Mouse (Mus musculus): ENCODE results near the gene Smyd2. TPM values are rescaled to one million over a fixed set of nuclear protein-coding genes. Genes with fewer than 3 reads are reported as not detected.

The Smyd2 gene
- polyA plus RNA-seq, 1 experiment: 36.5 TPM

DNA sequence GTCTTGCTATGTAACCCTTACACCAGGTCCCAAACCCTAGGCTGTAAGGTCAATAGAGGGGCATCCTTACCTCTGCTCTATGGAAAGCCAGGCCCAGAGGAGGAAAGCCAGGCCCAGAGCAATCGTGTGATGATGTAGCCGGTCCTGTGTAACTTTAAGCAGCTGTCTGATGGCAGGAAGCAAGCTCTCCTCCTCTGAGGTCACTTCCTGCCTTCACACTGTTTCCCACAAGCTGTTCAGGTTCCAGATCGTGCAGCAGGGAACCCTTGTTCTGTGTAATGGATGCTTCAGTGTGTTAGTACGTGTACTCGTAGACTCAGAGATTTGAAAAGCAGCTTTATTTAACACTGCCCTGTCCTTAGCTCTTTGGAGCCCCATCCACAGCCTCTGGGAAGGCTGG lies 55.1 kb downstream of the Smyd2 start:
- TF ChIP-seq POLR2A (IDR thresholded peaks at IDR 0.05; ENCODE audit: control insufficient read depth, extremely low read depth, insufficient read depth, low read length, poor library complexity) (no peak), CTCF (IDR thresholded peaks at IDR 0.05; ENCODE audit: borderline replicate concordance, control insufficient read depth, extremely low read depth, insufficient read depth, low read length, poor library complexity) (no peak)
- peaks cover 30% of the 10 kb centered on the region for H3K4me1 ChIP-seq (replicated peaks; ENCODE audit: control insufficient read depth, insufficient read depth, low read length)
- no peaks in the 10 kb centered on the region for H3K27me3 ChIP-seq (ENCODE audit: control insufficient read depth, insufficient read depth, low read length)
- H3K27ac ChIP-seq (ENCODE audit: control insufficient read depth, insufficient read depth, low read length): peak overlapping the region; percentile 92
- H3K4me3 ChIP-seq (ENCODE audit: control insufficient read depth, insufficient read depth, low read length): peak overlapping the region; percentile 21; the same call in 1 of the 2 replicates
- H3K36me3 ChIP-seq (ENCODE audit: control insufficient read depth, insufficient read depth, low read length): no peaks in the 10 kb centered on the region
- WGBS: 23% methylated on average over 5 of the region's 5 CpGs
- DNase-seq: peak; percentile 47

DNA sequence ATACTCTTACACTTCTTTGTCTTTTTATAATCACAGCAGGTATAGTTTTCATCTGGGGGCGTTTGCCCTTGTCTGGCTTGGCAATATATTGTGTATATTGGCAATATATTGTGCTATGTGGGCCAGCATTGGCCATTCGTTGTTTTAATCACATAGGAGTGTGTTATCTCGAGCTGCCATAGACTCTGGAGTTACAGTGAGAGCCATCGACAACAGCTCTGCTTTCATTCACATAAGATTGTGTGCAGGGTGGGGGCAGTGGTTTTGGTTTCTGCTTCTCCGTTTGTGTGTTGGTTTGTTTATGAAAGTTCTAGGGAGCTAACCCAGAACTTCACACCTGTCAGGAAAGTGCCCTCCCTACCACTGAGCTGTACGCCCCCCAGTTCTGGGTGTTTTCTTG lies 55.5 kb downstream of the Smyd2 start:
- peak overlapping the region; percentile 21; the same call in 1 of the 2 replicates for H3K4me3 ChIP-seq (ENCODE audit: control insufficient read depth, insufficient read depth, low read length)
- 35% methylated on average over 6 of the region's 6 CpGs for WGBS
- peak overlapping the region; percentile 92 for H3K27ac ChIP-seq (ENCODE audit: control insufficient read depth, insufficient read depth, low read length)

DNA sequence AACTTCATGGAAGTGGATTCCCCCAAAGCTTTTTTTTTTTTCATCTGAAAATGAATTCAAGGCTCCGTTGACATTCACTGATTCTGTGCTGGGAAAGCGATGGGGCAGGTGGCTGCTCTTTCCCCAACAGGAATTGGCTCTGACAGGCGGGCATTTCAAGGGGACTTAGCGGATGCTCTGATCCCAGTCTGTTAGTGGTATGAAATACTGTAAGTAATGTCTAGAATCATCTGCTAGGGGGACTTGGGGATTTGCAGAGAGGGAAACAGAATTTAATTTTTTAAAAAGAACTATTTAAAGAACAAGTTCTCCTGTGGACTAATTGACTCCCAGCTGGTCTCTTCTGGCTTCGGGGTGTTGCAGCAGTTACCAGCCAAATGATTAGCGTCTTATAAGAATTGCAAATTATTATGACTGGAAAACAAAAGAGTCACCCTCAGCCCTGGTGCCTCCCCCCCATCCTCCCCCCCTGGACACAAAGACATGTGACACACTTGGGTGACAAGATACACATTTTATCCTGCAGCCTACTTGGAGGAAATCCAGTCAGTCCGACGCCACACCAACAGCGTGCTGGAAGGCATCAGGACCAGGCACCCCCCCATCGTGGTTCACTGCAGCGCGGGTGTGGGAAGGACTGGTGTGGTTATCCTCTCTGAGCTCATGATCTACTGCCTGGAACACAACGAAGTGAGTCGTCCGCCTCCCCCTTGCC lies 57.2 kb downstream of the Smyd2 start:
- TF ChIP-seq POLR2A (IDR thresholded peaks at IDR 0.05; ENCODE audit: control insufficient read depth, extremely low read depth, insufficient read depth, low read length, poor library complexity) (no peak), CTCF (IDR thresholded peaks at IDR 0.05; ENCODE audit: borderline replicate concordance, control insufficient read depth, extremely low read depth, insufficient read depth, low read length, poor library complexity) (no peak)
- Histone ChIP-seq H3K27ac (ENCODE audit: control insufficient read depth, insufficient read depth, low read length) (0 out of 2 replicates have a peak overlapping the region, but pooled peaks have one; percentile 92), H3K4me3 (ENCODE audit: control insufficient read depth, insufficient read depth, low read length) (no peak overlapping the region), H3K27me3 (ENCODE audit: control insufficient read depth, insufficient read depth, low read length) (no peaks in the 10 kb centered on the region), H3K36me3 (ENCODE audit: control insufficient read depth, insufficient read depth, low read length) (no peaks in the 10 kb centered on the region), H3K4me1 (replicated peaks; ENCODE audit: control insufficient read depth, insufficient read depth, low read length) (peaks cover 37% of the 10 kb centered on the region)
- DNase-seq: no peak
- 79% methylated on average over 15 of the region's 15 CpGs for WGBS

More for the DNA sequence above, 55.5 kb downstream of the Smyd2 start:
- Histone ChIP-seq H3K4me1 (replicated peaks; ENCODE audit: control insufficient read depth, insufficient read depth, low read length) (peaks cover 30% of the 10 kb centered on the region), H3K27me3 (ENCODE audit: control insufficient read depth, insufficient read depth, low read length) (no peaks in the 10 kb centered on the region), H3K36me3 (ENCODE audit: control insufficient read depth, insufficient read depth, low read length) (no peaks in the 10 kb centered on the region)
- DNase-seq: no peak
- TF ChIP-seq POLR2A (IDR thresholded peaks at IDR 0.05; ENCODE audit: control insufficient read depth, extremely low read depth, insufficient read depth, low read length, poor library complexity) (no peak), CTCF (IDR thresholded peaks at IDR 0.05; ENCODE audit: borderline replicate concordance, control insufficient read depth, extremely low read depth, insufficient read depth, low read length, poor library complexity) (no peak)

DNA sequence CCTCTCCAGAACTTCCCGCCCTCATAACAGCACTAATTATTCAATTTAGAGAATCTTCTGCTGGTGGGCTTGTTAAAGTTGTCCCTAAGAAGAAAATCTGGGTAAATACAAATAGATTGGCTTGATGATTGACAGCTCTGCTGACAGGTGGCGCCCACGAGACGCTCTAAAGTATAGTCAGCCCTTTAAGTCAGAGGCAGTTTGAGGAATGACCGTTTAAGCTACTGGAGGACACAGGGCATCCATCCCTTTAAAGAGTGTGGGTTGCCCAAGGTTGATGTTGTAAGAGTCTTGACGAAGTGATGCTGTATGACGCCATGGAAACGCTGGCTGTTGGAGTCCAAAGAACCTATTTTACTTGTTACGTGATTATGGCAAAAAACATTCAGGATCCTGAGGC lies 57.9 kb downstream of the Smyd2 start:
- peaks cover 41% of the 10 kb centered on the region for H3K4me1 ChIP-seq (replicated peaks; ENCODE audit: control insufficient read depth, insufficient read depth, low read length)

DNA sequence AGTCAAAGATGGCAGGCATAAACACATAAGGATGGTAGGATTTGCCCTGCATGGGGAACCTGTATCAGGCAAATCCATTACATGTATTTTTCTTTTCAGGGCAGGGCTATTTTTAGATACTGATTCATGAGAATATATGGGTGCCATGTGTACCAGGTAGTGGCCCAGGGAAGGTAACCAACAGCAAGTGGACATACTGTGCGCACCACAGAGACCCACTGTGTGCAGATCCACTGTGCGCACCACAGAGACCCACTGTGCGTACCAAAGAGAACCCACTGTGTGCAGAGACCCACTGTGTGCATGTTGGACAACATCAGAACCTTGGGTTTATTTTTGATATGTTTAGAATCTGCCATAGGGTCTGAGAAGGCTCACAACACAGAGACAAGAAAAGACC lies 58.4 kb downstream of the Smyd2 start:
- TF ChIP-seq POLR2A (IDR thresholded peaks at IDR 0.05; ENCODE audit: control insufficient read depth, extremely low read depth, insufficient read depth, low read length, poor library complexity) (no peak), CTCF (IDR thresholded peaks at IDR 0.05; ENCODE audit: borderline replicate concordance, control insufficient read depth, extremely low read depth, insufficient read depth, low read length, poor library complexity) (no peak)
- no peaks in the 10 kb centered on the region for H3K27me3 ChIP-seq (ENCODE audit: control insufficient read depth, insufficient read depth, low read length)
- DNase-seq: no peak
- H3K27ac ChIP-seq (ENCODE audit: control insufficient read depth, insufficient read depth, low read length): no peak overlapping the region
- WGBS: 97% methylated on average over 3 of the region's 3 CpGs
- peaks cover 43% of the 10 kb centered on the region for H3K4me1 ChIP-seq (replicated peaks; ENCODE audit: control insufficient read depth, insufficient read depth, low read length)
- H3K4me3 ChIP-seq (ENCODE audit: control insufficient read depth, insufficient read depth, low read length): no peak overlapping the region
- H3K36me3 ChIP-seq (ENCODE audit: control insufficient read depth, insufficient read depth, low read length): no peaks in the 10 kb centered on the region

More for the DNA sequence above, 57.9 kb downstream of the Smyd2 start:
- Histone ChIP-seq H3K36me3 (ENCODE audit: control insufficient read depth, insufficient read depth, low read length) (no peaks in the 10 kb centered on the region), H3K4me3 (ENCODE audit: control insufficient read depth, insufficient read depth, low read length) (no peak overlapping the region), H3K27ac (ENCODE audit: control insufficient read depth, insufficient read depth, low read length) (no peak overlapping the region), H3K27me3 (ENCODE audit: control insufficient read depth, insufficient read depth, low read length) (no peaks in the 10 kb centered on the region)
- DNase-seq: no peak
- WGBS: 89% methylated on average over 9 of the region's 9 CpGs
- TF ChIP-seq POLR2A (IDR thresholded peaks at IDR 0.05; ENCODE audit: control insufficient read depth, extremely low read depth, insufficient read depth, low read length, poor library complexity): no peak
- no peak for TF ChIP-seq CTCF (IDR thresholded peaks at IDR 0.05; ENCODE audit: borderline replicate concordance, control insufficient read depth, extremely low read depth, insufficient read depth, low read length, poor library complexity)

DNA sequence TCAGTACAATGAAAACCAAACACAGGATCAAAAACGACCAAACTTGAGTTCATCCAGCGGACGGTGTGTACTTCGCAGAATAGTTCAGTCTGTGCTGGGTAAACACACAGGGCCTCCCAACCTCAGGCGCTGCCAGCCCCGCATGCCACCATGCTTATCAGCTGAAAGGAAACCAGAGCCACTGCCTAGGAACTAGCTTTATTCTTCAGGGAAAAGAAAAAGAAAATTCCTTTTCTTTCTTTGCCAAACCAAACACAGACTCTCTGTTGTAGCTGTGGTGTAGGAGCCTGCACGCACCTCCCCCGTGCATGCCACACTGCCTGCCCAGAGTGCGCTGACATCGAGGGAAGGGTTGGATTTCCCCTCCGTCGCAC lies 61.2 kb downstream of the Smyd2 start:
- DNase-seq: no peak
- 63% methylated on average over 12 of the region's 12 CpGs for WGBS
- H3K27ac ChIP-seq (ENCODE audit: control insufficient read depth, insufficient read depth, low read length): no peak overlapping the region
- no peak overlapping the region for H3K4me3 ChIP-seq (ENCODE audit: control insufficient read depth, insufficient read depth, low read length)
- TF ChIP-seq POLR2A (IDR thresholded peaks at IDR 0.05; ENCODE audit: control insufficient read depth, extremely low read depth, insufficient read depth, low read length, poor library complexity): no peak
- no peak for TF ChIP-seq CTCF (IDR thresholded peaks at IDR 0.05; ENCODE audit: borderline replicate concordance, control insufficient read depth, extremely low read depth, insufficient read depth, low read length, poor library complexity)
- H3K27me3 ChIP-seq (ENCODE audit: control insufficient read depth, insufficient read depth, low read length): no peaks in the 10 kb centered on the region
- peaks cover 38% of the 10 kb centered on the region for H3K4me1 ChIP-seq (replicated peaks; ENCODE audit: control insufficient read depth, insufficient read depth, low read length)
- no peaks in the 10 kb centered on the region for H3K36me3 ChIP-seq (ENCODE audit: control insufficient read depth, insufficient read depth, low read length)

All from thymus, adult 2 months (tissue).